Mouse (Mus musculus) CH12.LX (cell line): ENCODE results near the gene Ccl17. TPM values are rescaled to one million over a fixed set of nuclear protein-coding genes. Genes with fewer than 3 reads are reported as not detected.
A peak's percentile ranks its signal among the peaks of the same experiment; 100 is the strongest.

Experiments
- DNase-seq: peaks from one replicate; pipeline ENCODE4 v3.0.0-alpha.2; 2013; ENCODE audit errors: extremely low read depth
- H3K27ac ChIP-seq: 2 replicates; pipeline ENCODE4 v1.5.1; 2012; ENCODE audit warnings: low read depth, mild to moderate bottlenecking, control low read depth, moderate library complexity; ENCODE audit not compliant: insufficient read depth
- H3K27me3 ChIP-seq: replicated peaks from 2 replicates; pipeline ENCODE3; 2012; ENCODE audit warnings: inconsistent platforms
- H3K36me3 ChIP-seq, 2 experiments: replicated peaks in 1 of 2; 2 replicates each; pipeline versions ENCODE3 to v1.6.1; 2012; ENCODE audit warnings: inconsistent platforms in 1 of 2, low read length in 1 of 2, mild to moderate bottlenecking in 1 of 2, mixed read lengths in 1 of 2, moderate library complexity in 1 of 2; ENCODE audit not compliant: control insufficient read depth in 1 of 2, insufficient read depth in 1 of 2
- H3K4me1 ChIP-seq, 2 experiments: 2 replicates each; pipeline ENCODE4 v1.6.1; 2012; ENCODE audit warnings: inconsistent platforms in 1 of 2, moderate library complexity in 1 of 2; ENCODE audit not compliant: insufficient read depth in 2 of 2, control insufficient read depth in 1 of 2
- H3K4me2 ChIP-seq: 2 replicates; pipeline ENCODE4 v1.6.1; 2012; ENCODE audit warnings: low read depth, mild to moderate bottlenecking, control low read depth; ENCODE audit not compliant: poor library complexity, insufficient read depth, severe bottlenecking
- H3K4me3 ChIP-seq, 3 experiments: fragments of 150-350 bp in 1 of 3; sonication (generic) in 1 of 3; replicated peaks in 1 of 3; 2 replicates each; pipeline versions ENCODE3 to v1.5.1; 2011 to 2012; ENCODE audit warnings: low read depth in 2 of 3, low read length in 2 of 3, mild to moderate bottlenecking in 2 of 3, moderate library complexity in 2 of 3, control low read depth in 1 of 3, improper control_type of control experiment in 1 of 3, inconsistent platforms in 1 of 3, mixed read lengths in 1 of 3; ENCODE audit not compliant: poor library complexity in 1 of 3
- H3K79me2 ChIP-seq: replicated peaks from 2 replicates; pipeline ENCODE4 v1.6.1; 2012; ENCODE audit warnings: mild to moderate bottlenecking, moderate library complexity; ENCODE audit not compliant: control insufficient read depth, poor library complexity, insufficient read depth, severe bottlenecking; ENCODE audit errors: extremely low read depth
- H3K9ac ChIP-seq: 2 replicates; pipeline ENCODE4 v1.6.1; 2012; ENCODE audit warnings: low read depth, mild to moderate bottlenecking, control low read depth, moderate library complexity; ENCODE audit not compliant: insufficient read depth
- H3K9me3 ChIP-seq: replicated peaks from 2 replicates; pipeline ENCODE3; 2012; ENCODE audit warnings: low read length, inconsistent platforms, mixed read lengths
- CHD2 ChIP-seq: IDR thresholded peaks from 2 replicates; pipeline ENCODE4 v1.6.1; 2011; ENCODE audit warnings: low read length, improper control_type of control experiment
- CTCF ChIP-seq, 2 experiments: IDR thresholded peaks in 1 of 2; conservative IDR thresholded peaks in 1 of 2; 2 replicates each; pipeline ENCODE4 v1.5.1; 2011 to 2012; ENCODE audit warnings: low read depth in 2 of 2, low read length in 2 of 2, improper control_type of control experiment in 1 of 2, inconsistent platforms in 1 of 2, mild to moderate bottlenecking in 1 of 2, moderate library complexity in 1 of 2
- ELF1 ChIP-seq: IDR thresholded peaks from 2 replicates; pipeline ENCODE4 v1.6.1; 2014; ENCODE audit warnings: low read depth, mild to moderate bottlenecking, inconsistent platforms, low read length, improper control_type of control experiment
- HCFC1 ChIP-seq: IDR thresholded peaks from 2 replicates; pipeline ENCODE4 v1.6.1; 2012; ENCODE audit warnings: low read depth, mild to moderate bottlenecking, inconsistent platforms, low read length, improper control_type of control experiment
- JUN ChIP-seq: IDR thresholded peaks from 2 replicates; pipeline ENCODE4 v1.6.1; 2011; ENCODE audit warnings: low read depth, mild to moderate bottlenecking, low read length, improper control_type of control experiment, moderate library complexity; ENCODE audit not compliant: insufficient read depth
- JUND ChIP-seq: conservative IDR thresholded peaks from 2 replicates; pipeline ENCODE4 v1.6.1; 2011; ENCODE audit warnings: low read depth, low read length, improper control_type of control experiment
- MAFK ChIP-seq: IDR thresholded peaks from 2 replicates; pipeline ENCODE4 v1.6.1; 2011; ENCODE audit warnings: low read length, improper control_type of control experiment; ENCODE audit not compliant: insufficient replicate concordance
- MAZ ChIP-seq: IDR thresholded peaks from 2 replicates; pipeline ENCODE4 v1.6.1; 2012; ENCODE audit warnings: low read depth, mild to moderate bottlenecking, inconsistent platforms, low read length, improper control_type of control experiment, moderate library complexity
- NRF1 ChIP-seq: IDR thresholded peaks from 2 replicates; pipeline ENCODE4 v1.6.1; 2014; ENCODE audit warnings: low read depth, mild to moderate bottlenecking, inconsistent platforms, low read length, improper control_type of control experiment, moderate library complexity
- POLR2A ChIP-seq: IDR thresholded peaks from 2 replicates; pipeline ENCODE4 v1.6.1; 2011; ENCODE audit warnings: low read depth, mild to moderate bottlenecking, improper control_type of control experiment, low read length
- POLR2AphosphoS2 ChIP-seq: IDR thresholded peaks from 2 replicates; pipeline ENCODE4 v1.6.1; 2011; ENCODE audit warnings: low read depth, low read length, improper control_type of control experiment
- RAD21 ChIP-seq: IDR thresholded peaks from 2 replicates; pipeline ENCODE4 v1.6.1; 2011; ENCODE audit warnings: low read depth, mild to moderate bottlenecking, low read length, improper control_type of control experiment, moderate library complexity
- SMC3 ChIP-seq: IDR thresholded peaks from 2 replicates; pipeline ENCODE4 v1.6.1; 2011; ENCODE audit warnings: low read depth, low read length, improper control_type of control experiment
- UBTF ChIP-seq: IDR thresholded peaks from 2 replicates; pipeline ENCODE4 v1.6.1; 2012; ENCODE audit warnings: low read depth, mild to moderate bottlenecking, inconsistent platforms, low read length, improper control_type of control experiment, moderate library complexity
- USF1 ChIP-seq: IDR thresholded peaks from 2 replicates; pipeline ENCODE4 v1.6.1; 2014; ENCODE audit warnings: low read depth, mild to moderate bottlenecking, inconsistent platforms, low read length, improper control_type of control experiment
- USF2 ChIP-seq: conservative IDR thresholded peaks from 2 replicates; pipeline ENCODE4 v1.6.1; 2011; ENCODE audit warnings: low read depth, low read length, improper control_type of control experiment
- dilution Hi-C: fragments of 300-500 bp; cut with MboI; formaldehyde crosslinking; loops from 2 replicates; pipeline ENCODE4 v1.14.3; 2020; ENCODE audit warnings: low sequenced_read_pairs; ENCODE audit not compliant: extremely low pct_unique_long_range_greater_than_20kb, extremely low pct_ligation_motif_present
- in situ Hi-C: fragments of 300-500 bp; cut with MboI; formaldehyde crosslinking; loops from 3 replicates; pipeline ENCODE4 v1.14.3; 2019; ENCODE audit warnings: low sequenced_read_pairs, low pct_ligation_motif_present, low pct_unique_long_range_greater_than_20kb, mixed read lengths
- polyA plus RNA-seq: library from polyadenylated mRNA; unstranded; fragments of >175 nt; gene quantifications from 2 replicates; pipeline ENCODE4 v1.2.1, GENCODE M21; 2012; ENCODE audit warnings: low read depth; ENCODE audit not compliant: insufficient read length
- total RNA-seq, 2 experiments: library from RNA; depleted of rRNA; stranded (reverse); fragments of 300-350 nt in 1 of 2; fragments of >200 nt in 1 of 2; gene quantifications; 2 replicates each; pipeline ENCODE4 v1.2.3; 2012 to 2014

The Ccl17 gene
- total and polyA plus RNA-seq, 3 experiments = 1.3 to 2.6 (median 2.1) TPM

DNA sequence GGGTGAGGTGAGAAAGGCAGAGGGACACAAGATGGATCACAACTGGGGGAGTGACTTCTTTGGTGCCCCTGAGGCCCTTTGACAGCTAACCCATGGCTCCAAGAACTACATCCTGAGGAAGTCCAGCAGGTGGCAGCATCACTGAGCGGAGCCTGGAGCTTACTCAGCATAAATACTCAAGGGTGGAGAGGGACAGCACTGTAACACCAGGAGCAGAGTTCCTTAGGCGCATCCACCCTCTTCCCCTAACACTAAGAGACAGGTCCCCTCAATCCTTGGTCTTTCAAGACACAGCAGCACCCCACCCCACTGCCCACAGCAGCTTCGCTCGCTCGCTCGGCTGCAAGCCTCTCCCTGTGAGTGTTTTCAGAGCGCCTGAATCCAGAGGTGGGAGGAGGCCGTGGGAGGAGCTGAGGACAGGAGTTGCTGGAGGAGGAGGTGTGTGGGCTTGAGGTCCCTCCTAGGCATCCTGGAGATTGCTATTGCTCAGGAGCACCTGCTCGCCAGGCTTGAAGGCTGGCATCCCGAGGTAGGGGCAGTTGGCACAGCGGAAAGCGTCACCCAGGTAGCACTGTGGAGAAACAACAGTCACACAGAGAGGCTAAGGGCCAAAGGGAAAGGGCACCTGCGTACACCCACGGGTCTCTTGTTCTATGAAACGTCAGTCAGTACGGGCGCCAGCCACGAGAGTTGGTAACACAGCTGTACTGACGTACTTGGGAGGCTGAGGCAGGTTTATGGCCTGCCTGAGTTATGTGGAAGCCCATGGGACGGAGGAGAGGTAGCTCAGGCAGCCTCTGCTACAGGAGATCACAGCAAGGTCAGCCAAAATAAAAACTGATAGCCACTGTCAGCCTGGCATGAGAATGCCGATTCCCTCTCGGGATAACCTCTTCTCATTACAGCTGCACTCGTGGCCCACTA, 12.6 kb downstream of the Ccl17 start:
- in situ Hi-C loops (loop anchor here (5.0 kb wide), 1 partner anchor 84 kb away; no protein-coding TSS in a partner anchor), dilution Hi-C loops (no loop called here)
- no peak overlapping the region for H3K4me3 ChIP-seq
- DNase-seq = peak; percentile 55
- H3K36me3 ChIP-seq = peaks cover 67 to 96% of the 10 kb centered on the region in 2 experiments
- no peaks in the 10 kb centered on the region for H3K9me3 ChIP-seq
- H3K9ac ChIP-seq = no peak overlapping the region
- no peaks in the 10 kb centered on the region for H3K27me3 ChIP-seq
- peaks cover 0 to 5% of the 10 kb centered on the region in 2 experiments; a peak in 1 of 4 replicates for H3K4me1 ChIP-seq
- no peak overlapping the region for H3K4me2 ChIP-seq
- H3K27ac ChIP-seq = peak overlapping the region; percentile 13
- peak; percentile 50 for TF ChIP-seq SMC3
- TF ChIP-seq RAD21 = peak; percentile 35
- no peak for TF ChIP-seq USF1
- peak; percentile 100 for TF ChIP-seq MAFK
- peak in 1 of 2 experiments; percentile 67; a peak in 2 of 4 replicates for TF ChIP-seq CTCF (conservative IDR thresholded peaks at IDR 0.05 in 1 of 2, IDR thresholded peaks at IDR 0.05 in 1 of 2; ENCODE audit: low read depth in 2 of 2, low read length in 2 of 2)
- TF ChIP-seq JUN = no peak
- H3K79me2 ChIP-seq = no peaks in the 10 kb centered on the region

DNA sequence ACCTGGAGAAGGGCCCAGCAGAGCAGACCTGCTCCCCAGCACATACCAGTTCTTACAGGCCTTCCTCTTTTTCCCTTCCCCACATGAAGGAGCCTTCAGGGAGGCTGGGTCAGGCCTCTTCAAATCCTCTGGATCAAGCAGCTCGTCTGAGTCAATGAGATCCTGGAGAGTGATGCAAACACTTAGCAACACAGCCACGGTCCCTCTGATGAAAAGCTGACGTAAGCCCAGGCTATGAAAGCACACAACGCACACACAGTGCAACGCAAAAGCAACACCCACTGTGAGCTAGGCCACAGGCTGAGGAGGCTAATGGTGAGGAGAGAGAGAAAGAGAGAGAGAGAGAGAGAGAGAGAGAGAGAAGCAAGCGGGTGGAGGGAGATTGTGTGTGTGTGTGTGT, 14.9 kb downstream of the Ccl17 start:
- H3K79me2 ChIP-seq = no peaks in the 10 kb centered on the region; the same call in 1 of the 2 replicates
- no peak overlapping the region; the same call in 1 of the 2 replicates for H3K27ac ChIP-seq
- dilution Hi-C loops = no loop called here
- peaks cover 0 to 5% of the 10 kb centered on the region in 2 experiments; a peak in 1 of 4 replicates for H3K4me1 ChIP-seq
- H3K4me2 ChIP-seq = no peak overlapping the region
- no peak for DNase-seq
- in situ Hi-C loops = no loop called here
- no peaks in the 10 kb centered on the region for H3K9me3 ChIP-seq
- H3K36me3 ChIP-seq = peaks cover 77 to 93% of the 10 kb centered on the region in 2 experiments
- H3K4me3 ChIP-seq = no peak overlapping the region
- H3K9ac ChIP-seq = no peak overlapping the region
- H3K27me3 ChIP-seq = no peaks in the 10 kb centered on the region
- TF ChIP-seq RAD21 = no peak
- TF ChIP-seq HCFC1 = no peak
- no peak for TF ChIP-seq NRF1
- TF ChIP-seq JUN = no peak
- TF ChIP-seq CTCF (conservative IDR thresholded peaks at IDR 0.05 in 1 of 2, IDR thresholded peaks at IDR 0.05 in 1 of 2; ENCODE audit: low read depth in 2 of 2, low read length in 2 of 2) = no peak
- TF ChIP-seq POLR2A = no peak

DNA sequence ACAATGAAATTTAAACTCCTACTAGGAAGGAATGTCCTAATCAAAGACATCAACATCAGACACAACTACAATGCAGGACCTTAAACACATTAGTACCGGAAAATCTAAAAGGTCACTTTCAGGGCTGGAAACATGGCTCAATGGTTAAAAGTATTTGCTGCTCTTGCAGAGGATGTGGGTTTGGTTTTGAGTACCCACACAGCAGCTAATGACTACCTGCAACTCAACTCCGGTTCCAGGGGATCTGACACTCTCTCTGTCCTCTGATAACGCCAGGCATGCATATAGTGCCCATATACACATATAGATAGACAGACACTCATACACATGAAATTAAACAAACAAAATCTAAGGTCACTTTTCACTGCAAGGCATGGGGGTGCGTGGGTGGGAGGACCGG, 16.0 kb downstream of the Ccl17 start:
- Histone ChIP-seq H3K4me1 (peaks cover 0 to 5% of the 10 kb centered on the region in 2 experiments; a peak in 1 of 4 replicates), H3K27ac (no peak overlapping the region), H3K9me3 (peaks cover 3% of the 10 kb centered on the region), H3K27me3 (no peaks in the 10 kb centered on the region), H3K4me3 (no peak overlapping the region), H3K36me3 (peaks cover 74 to 92% of the 10 kb centered on the region in 2 experiments), H3K9ac (no peak overlapping the region), H3K4me2 (no peak overlapping the region), H3K79me2 (no peaks in the 10 kb centered on the region; the same call in 1 of the 2 replicates)
- DNase-seq = no peak
- dilution Hi-C loops (no loop called here), in situ Hi-C loops (no loop called here)
- TF ChIP-seq MAZ = no peak
- no peak for TF ChIP-seq POLR2A
- TF ChIP-seq MAFK = no peak
- no peak for TF ChIP-seq ELF1
- no peak for TF ChIP-seq POLR2AphosphoS2
- TF ChIP-seq CHD2 = no peak
- no peak for TF ChIP-seq UBTF
- TF ChIP-seq SMC3 = no peak
- no peak for TF ChIP-seq USF2
- no peak for TF ChIP-seq JUND
